Mouse (Mus musculus) stomach, postnatal 0 days (tissue): ENCODE measurements at regions not wholly inside any gene's neighbourhood (a gene's known extent, or its start where the extent isn't known, plus 50 kb on each side); places are given as distances from the start of the nearest gene placed in this dataset.

Source experiments
- ATAC-seq: fragments of 200-750 bp; cut with Nextera tagmentation; 2 replicates; pipeline ENCODE4 v1.8.0; 2017; ENCODE audit not compliant: low FRiP score, low TSS enrichment
- DNase-seq: peaks from one replicate; pipeline ENCODE4 v3.0.0-alpha.2; 2016; ENCODE audit warnings: low spot score
- H3K27ac ChIP-seq: fragments of 300-500 bp; sonication (generic); replicated peaks from 2 replicates; pipeline ENCODE4 v1.5.1; 2014; ENCODE audit warnings: mild to moderate bottlenecking, control low read depth
- H3K27me3 ChIP-seq: fragments of 300-500 bp; sonication (generic); 2 replicates; pipeline ENCODE4 v1.6.1; 2014; ENCODE audit warnings: low read length; ENCODE audit not compliant: control insufficient read depth, insufficient read depth
- H3K36me3 ChIP-seq: fragments of 300-500 bp; sonication (generic); 2 replicates; pipeline ENCODE4 v1.6.1; 2014; ENCODE audit warnings: low read length, mixed read lengths; ENCODE audit not compliant: control insufficient read depth, insufficient read depth
- H3K4me1 ChIP-seq: fragments of 300-500 bp; sonication (generic); replicated peaks from 2 replicates; pipeline ENCODE4 v1.6.1; 2014; ENCODE audit warnings: antibody characterized with exemption; ENCODE audit not compliant: control insufficient read depth, insufficient read depth
- H3K4me2 ChIP-seq: fragments of 300-500 bp; sonication (generic); replicated peaks from 2 replicates; pipeline ENCODE4 v1.6.1; 2014; ENCODE audit warnings: low read depth, mild to moderate bottlenecking, control low read depth, moderate library complexity
- H3K4me3 ChIP-seq: fragments of 300-500 bp; sonication (generic); 2 replicates; pipeline ENCODE4 v1.5.1; 2014; ENCODE audit warnings: low read depth, low read length, control low read depth
- H3K9ac ChIP-seq: fragments of 300-500 bp; sonication (generic); 2 replicates; pipeline ENCODE4 v1.6.1; 2014; ENCODE audit warnings: mild to moderate bottlenecking, low read length, control low read depth, mixed read lengths
- H3K9me3 ChIP-seq: fragments of 300-500 bp; sonication (generic); 2 replicates; pipeline ENCODE4 v1.6.1; 2016; ENCODE audit warnings: low read length; ENCODE audit not compliant: control insufficient read depth
- CTCF ChIP-seq: IDR thresholded peaks from 2 replicates; pipeline ENCODE4 v1.5.1; 2016; ENCODE audit warnings: antibody characterized with exemption, low read depth, mild to moderate bottlenecking, moderate library complexity
- EP300 ChIP-seq: optimal IDR thresholded peaks from 2 replicates; pipeline ENCODE3; 2016; ENCODE audit warnings: antibody characterized with exemption
- WGBS: fragments of 180-500 bp; shearing (Covaris S2); extraction: QIAGEN DNeasy Blood & Tissue Kit; methylation state at CpG from one replicate; pipeline ENCODE4 v1.1.7; 2014; 5-methylcytosine and 5-hydroxymethylcytosine counted together

DNA sequence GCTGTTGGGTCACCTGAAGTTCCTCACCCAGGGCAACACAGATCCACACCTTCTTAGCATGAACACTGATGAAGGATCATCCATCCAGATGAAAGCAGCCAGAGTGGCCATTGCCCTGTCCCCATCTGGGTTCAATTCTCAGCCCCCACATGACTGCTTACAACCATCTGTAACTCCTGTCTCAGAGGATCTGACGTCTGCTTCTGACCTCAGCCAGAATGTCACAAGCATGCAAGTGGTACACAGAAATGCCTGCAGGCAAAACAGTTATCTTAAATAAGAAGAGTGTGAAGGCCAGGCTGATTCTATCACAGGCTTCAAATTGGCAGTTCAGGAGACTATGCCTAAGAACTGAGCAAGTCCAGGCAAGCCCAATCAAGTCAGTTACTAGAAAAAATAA lies 76.2 kb upstream of the Dlg1 start:
- no peaks in the 10 kb centered on the region for H3K36me3 ChIP-seq
- no peaks in the 10 kb centered on the region for H3K27me3 ChIP-seq
- no peaks in the 10 kb centered on the region for H3K9me3 ChIP-seq
- TF ChIP-seq EP300 (no peak), CTCF (no peak)
- no peak overlapping the region for H3K9ac ChIP-seq
- WGBS: 39% methylated on average over 1 of the region's 1 CpGs
- DNase-seq: no peak
- H3K4me2 ChIP-seq: no peak overlapping the region
- H3K4me1 ChIP-seq: no peaks in the 10 kb centered on the region; the same call in 1 of the 2 replicates
- H3K27ac ChIP-seq: no peak overlapping the region
- no peak for ATAC-seq
- no peak overlapping the region for H3K4me3 ChIP-seq

DNA sequence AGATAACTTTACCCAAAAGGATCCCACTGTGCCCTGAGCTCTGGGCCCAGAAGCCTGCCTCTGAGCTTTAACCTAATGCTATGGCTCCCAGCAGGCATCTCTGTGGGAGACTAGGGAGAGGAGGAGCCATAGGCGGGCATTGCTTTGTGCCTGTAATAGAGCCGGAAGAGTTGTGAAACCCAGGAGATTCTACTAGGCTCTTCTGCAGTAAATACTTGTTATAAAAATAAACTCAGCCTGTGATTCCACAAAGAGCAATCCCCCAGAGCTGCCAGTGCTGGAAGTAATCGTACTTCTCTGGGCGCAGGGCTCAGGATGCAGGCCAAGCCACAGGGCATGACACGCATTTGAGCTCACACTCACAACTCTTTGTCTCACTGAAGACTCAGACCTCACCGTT lies 73.7 kb upstream of the Dlg1 start:
- ATAC-seq (no peak), DNase-seq (no peak)
- Histone ChIP-seq H3K27ac (peak overlapping the region; percentile 41), H3K36me3 (no peaks in the 10 kb centered on the region), H3K4me2 (no peak overlapping the region), H3K9me3 (no peaks in the 10 kb centered on the region), H3K4me3 (no peak overlapping the region), H3K9ac (no peak overlapping the region), H3K4me1 (peaks cover 6% of the 10 kb centered on the region), H3K27me3 (no peaks in the 10 kb centered on the region)
- no peak for TF ChIP-seq EP300
- TF ChIP-seq CTCF: no peak
- WGBS: 39% methylated on average over 6 of the region's 6 CpGs

DNA sequence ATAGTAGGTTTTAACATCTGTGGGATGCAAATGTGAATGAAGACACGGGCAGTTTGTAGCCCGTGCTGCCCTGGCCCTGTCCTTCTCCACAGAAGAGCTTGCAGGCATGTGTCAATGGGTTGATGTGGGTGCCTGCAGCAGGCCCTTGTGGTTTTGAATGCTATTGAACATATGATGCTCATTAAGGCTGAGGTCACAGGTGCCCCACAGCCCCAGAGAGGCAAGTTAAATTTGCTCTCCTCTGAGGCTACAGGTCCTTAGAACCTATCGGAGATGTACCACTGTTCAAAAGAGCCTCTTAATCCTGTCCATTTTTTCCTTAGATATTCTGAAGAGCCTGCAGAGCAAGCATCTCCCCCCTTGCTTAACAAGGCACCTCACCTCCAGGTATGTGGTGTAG lies 71.7 kb upstream of the Dlg1 start:
- no peak overlapping the region for H3K4me3 ChIP-seq
- no peak overlapping the region; the same call in 1 of the 2 replicates for H3K27ac ChIP-seq
- H3K9me3 ChIP-seq: no peaks in the 10 kb centered on the region
- H3K9ac ChIP-seq: no peak overlapping the region
- 74% methylated on average over 3 of the region's 3 CpGs for WGBS
- ATAC-seq (0 out of 2 replicates have a peak, but pooled peaks have one; percentile 6), DNase-seq (no peak)
- H3K36me3 ChIP-seq: no peaks in the 10 kb centered on the region
- H3K4me2 ChIP-seq: no peak overlapping the region
- H3K4me1 ChIP-seq: peaks cover 6% of the 10 kb centered on the region
- TF ChIP-seq EP300: no peak
- TF ChIP-seq CTCF: no peak
- H3K27me3 ChIP-seq: no peaks in the 10 kb centered on the region

DNA sequence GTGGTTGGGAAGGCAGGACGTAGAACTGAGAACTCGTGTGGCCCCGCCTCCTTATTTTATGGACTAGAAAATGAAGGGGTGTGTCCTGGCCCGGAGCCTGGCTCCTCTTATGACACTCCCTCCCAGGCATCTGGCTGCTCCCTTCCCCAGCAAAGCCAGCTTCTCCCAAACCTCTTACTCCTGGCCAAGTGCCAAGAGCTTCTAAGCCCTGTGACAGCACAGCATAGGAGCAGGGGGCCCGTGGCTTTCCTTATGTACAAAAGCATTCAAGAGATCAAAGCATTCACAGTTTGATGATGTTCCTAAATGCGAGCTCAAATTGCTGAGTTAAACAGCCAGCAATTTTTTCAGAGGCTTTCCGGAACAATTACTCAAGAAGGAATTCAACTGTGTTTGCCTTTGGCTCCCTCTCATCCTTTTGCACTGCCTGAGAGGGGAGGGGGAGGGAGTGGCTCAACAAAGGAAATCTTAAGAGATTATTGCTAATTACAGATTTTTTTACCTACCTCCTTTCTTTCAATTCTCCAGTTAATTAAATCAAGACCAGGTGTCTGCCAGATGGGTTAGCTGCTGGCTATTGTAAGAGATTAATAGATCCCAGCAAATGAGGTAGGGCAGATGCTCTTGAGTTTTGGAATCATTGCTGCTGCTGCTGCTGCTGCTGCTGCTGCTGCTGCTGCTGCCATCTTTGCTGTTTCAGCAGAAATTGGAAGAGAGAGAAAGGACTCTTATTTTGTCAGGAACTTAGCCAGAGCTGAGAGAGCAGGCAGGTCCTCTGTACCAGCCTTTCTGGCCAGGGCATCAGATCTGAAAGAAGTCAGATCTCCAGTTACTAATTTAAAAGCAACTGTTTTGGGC lies 71.0 kb upstream of the Dlg1 start:
- Histone ChIP-seq H3K4me2 (peak overlapping the region; percentile 0; the same call in 1 of the 2 replicates), H3K9ac (no peak overlapping the region), H3K4me3 (no peak overlapping the region), H3K4me1 (peaks cover 6% of the 10 kb centered on the region), H3K9me3 (no peaks in the 10 kb centered on the region), H3K27me3 (no peaks in the 10 kb centered on the region), H3K27ac (peak overlapping the region; percentile 79), H3K36me3 (no peaks in the 10 kb centered on the region)
- ATAC-seq (peak; percentile 89), DNase-seq (peak; percentile 79)
- WGBS: 3% methylated on average over 7 of the region's 7 CpGs
- TF ChIP-seq EP300 (no peak), CTCF (no peak)

DNA sequence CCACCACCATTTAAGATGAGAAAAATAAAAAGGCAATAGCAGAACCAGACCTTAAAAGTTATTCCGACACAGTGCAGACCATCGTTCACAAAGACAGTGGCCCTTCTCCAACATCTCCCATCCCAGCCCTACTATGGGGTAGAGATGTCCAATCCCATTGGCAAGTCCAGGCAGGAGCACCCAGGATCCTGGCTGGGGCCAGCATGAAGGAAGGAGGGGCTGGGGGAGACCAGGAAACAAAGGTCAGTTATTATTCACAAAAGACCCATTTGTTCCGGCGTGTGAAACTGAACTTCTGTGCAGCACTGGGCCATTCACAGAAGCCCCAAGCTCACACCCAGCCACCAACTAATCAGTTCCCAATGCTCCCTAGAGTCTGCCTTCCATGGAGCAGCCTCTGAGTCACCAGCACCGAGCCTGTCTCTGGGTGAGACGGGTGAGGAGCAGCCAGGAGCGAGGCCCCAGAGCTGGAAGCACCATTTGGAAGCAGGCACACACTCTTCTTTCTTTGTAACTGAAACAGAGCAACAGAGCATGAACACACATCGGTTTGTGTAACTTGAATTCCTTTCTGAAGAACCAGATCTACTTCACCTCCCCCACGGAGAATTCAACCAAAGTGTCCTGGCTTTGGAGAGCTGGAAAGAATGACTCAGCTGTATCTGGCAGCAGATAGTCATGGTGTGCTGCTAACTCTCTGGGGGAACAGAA lies 70.1 kb upstream of the Dlg1 start:
- DNase-seq (peak; percentile 55), ATAC-seq (peak; percentile 78)
- Histone ChIP-seq H3K4me3 (no peak overlapping the region), H3K4me1 (peaks cover 6% of the 10 kb centered on the region), H3K36me3 (no peaks in the 10 kb centered on the region), H3K27me3 (no peaks in the 10 kb centered on the region), H3K4me2 (no peak overlapping the region), H3K27ac (peak overlapping the region; percentile 79), H3K9me3 (no peaks in the 10 kb centered on the region), H3K9ac (no peak overlapping the region)
- 26% methylated on average over 9 of the region's 9 CpGs for WGBS
- TF ChIP-seq EP300 (no peak), CTCF (no peak)

DNA sequence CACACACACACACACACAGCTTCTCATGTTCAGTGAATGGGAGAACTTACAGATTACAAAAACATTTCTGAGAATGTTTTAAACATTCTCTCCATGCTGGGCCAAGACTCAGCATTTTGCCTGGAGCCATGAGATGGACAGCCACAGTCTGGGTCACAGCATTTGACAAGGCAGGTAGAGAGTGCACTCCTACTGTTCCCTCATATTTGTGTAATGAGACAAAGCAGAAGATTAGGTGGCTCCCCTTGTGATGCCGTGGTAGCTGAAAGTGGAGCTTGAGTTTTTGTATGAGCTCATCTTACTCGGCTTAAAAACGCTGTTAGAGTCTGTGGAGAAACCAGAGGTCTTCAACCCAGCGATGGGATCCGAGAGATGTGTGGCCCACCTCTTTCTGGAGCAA lies 65.3 kb upstream of the Dlg1 start:
- Histone ChIP-seq H3K4me3 (no peak overlapping the region), H3K27me3 (no peaks in the 10 kb centered on the region), H3K36me3 (no peaks in the 10 kb centered on the region), H3K9ac (no peak overlapping the region), H3K4me1 (peaks cover 6% of the 10 kb centered on the region), H3K27ac (no peak overlapping the region), H3K9me3 (no peaks in the 10 kb centered on the region), H3K4me2 (no peak overlapping the region)
- ATAC-seq (no peak), DNase-seq (no peak)
- WGBS: 71% methylated on average over 5 of the region's 5 CpGs
- no peak for TF ChIP-seq EP300
- TF ChIP-seq CTCF: no peak
